Mouse (Mus musculus): ENCODE measurements around the gene Heatr5a.

Heatr5a gene

DNA sequence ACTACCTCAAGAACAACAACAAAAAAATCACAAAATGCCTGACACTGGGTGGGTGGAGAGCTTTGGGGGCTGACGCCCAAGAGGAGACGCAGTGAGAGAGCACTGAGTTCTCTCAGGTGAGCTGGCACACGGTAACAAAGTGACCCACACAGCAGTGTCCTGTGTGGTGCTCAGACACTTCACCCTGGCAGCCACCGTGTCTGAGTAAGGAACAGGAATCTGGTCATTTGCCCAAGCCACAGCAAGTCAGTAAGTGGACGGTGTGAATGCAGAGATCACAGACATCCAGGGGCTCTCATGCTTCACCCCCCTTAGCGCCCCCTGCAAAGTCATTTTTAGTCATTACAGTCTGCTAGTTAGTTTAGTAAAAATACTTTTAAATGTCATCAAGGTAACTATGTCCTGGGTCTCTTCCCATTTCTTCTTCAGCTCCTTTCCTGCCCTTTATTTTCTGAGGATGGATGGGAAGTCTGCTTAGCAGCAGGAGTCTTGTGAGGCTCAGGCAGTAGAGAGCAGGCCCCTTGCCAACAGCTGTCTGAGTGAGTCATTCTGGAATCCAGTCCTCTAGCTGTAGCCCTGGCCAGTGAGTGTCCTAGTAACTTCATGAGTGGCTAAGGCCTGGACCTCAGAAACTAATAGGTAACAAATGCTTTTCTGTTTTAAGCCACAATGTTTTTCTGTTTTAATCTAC is 88.4 kb downstream of the Heatr5a start:
- peak; percentile 24 for DNase-seq

DNA sequence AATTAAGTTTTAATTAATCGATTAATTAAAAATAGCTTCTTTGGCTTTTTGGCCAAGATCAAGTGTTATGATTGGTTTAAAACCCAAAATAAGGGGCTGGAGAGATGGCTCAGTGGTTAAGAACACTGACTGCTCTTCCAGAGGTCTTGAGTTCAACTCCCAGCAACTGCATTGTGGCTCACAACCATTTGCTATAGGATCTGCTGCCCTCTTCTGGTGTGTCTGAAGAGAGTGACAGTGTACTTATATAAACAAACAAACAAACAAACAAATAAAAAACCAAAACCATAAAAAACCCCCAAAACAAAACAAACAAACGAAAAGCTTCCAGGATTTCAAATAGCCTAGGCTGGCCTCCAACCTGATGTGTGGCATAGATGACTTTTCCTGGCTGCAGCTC is 89.3 kb downstream of the Heatr5a start:
- no peak for DNase-seq

DNA sequence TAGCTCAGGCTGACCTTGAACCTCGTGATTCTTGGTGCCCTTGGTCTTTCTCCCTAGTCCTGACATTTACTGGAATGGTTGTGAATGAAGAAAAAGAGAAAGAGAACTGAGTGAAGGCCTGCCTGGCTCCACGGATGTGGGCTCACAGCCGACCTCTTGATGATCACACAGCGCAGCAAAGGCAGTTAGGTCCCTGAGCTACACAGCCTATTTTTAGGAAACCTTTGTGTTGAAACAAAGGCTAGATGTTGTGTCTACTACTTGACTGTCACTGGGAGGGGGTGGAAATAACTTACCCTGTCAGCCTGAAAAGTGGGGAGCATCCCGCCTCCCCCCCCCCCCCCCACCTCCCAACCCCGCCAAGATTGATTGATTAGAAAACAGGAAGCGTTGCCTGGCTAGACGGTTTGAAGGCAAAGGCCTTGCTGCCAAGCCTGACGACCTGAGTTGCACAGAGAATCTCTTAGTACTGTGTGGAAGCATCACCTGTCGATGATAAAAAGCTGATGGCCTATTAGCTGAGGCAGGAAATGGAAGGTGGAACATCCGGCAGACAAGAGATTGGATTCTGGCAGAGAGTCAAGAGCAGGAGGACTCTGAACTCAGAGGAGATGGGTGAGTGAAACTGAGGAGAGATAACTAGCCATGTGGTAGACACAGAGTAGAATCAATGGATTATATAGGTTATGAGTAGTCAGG is 99.5 kb downstream of the Heatr5a start:
- no peak for DNase-seq

DNA sequence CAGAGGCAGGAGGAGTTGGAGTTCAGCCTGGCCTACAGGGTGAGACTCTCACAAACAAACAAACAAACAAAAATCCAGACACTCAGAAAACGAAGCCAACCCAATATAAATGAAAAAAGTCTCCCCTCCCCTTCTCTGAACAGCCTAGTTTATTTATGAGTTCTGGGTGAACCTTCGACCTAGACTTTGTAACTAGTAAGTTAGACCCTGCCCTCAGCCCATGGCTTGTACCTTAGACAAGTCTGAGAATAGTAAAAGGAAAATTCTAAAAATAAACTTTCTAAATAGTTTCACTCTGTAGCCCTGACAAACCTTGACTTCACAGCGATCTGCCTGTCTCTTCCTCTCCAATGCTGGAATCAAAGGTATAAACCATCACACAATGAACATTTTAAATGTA is 101.6 kb downstream of the Heatr5a start:
- no peak for DNase-seq

DNA sequence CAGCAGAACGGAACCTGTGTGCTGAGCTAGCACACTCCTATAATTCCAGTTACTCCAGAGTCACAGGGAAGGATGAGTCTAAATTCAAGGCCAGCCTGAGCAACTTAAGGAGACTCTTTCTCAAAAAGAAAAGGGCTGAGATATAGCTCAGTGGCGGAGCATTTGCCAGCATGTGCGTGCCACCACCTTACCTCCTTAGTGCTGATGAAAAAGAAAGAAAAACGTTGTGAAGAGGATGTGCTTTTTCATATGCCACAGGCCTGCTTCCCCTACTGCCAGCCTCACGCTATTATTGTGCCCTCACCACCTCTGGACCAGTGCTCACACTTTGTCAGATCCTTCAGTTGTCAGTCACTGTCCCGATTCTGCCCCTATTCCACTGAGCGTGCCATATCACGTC is 104.0 kb downstream of the Heatr5a start:
- DNase-seq = no peak

DNA sequence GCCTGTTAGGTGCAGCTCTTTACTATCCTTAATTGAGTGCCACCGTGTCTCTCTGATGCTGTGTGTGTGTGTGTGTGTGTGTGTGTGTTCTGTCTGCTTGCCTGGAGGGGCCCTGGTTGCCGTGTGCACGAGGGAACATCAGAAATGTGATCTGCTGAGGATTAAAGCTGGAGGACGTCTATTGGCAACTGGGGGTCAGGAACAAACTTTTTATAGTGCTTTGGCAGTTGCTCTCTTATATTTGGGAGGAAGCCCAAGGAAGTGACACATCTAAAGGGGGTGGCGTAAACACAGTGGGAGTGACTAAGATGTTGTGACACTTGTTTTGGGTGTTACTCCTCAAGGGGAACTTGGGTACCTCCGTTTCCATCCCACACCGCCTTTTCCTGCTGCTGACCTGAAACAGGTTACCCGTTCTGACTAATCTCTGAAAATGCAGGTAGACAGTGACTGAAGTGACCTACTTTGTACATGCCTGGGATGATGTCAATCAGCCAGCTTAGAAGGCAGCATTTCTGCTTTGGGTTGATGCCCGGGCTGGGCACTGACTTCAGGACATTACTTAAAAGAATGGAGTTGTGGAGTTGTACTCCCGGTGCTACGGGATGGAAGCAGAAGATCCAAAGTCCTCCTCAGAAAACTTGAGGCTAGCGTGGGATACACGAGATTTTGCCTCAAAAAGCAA is 104.8 kb downstream of the Heatr5a start:
- DNase-seq = no peak

DNA sequence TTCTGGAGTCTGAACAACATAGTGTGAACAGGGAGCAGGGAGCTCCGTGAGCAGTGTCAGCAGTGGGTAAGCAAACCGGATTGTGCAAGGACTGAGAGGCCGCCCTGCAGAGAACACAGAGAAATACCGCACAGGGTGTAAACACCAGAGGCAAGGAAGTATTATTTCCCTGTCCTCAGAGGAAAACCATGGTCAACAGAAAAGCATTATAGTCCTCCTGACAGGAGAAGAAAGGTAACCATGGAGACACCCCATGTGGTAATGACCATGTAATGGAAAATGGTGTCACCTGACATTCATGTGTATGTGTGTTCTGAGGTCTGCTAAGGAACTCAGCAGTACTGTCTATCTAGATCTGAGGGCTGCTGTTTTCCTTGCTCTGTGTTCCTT is 105.3 kb downstream of the Heatr5a start:
- DNase-seq = no peak

DNA sequence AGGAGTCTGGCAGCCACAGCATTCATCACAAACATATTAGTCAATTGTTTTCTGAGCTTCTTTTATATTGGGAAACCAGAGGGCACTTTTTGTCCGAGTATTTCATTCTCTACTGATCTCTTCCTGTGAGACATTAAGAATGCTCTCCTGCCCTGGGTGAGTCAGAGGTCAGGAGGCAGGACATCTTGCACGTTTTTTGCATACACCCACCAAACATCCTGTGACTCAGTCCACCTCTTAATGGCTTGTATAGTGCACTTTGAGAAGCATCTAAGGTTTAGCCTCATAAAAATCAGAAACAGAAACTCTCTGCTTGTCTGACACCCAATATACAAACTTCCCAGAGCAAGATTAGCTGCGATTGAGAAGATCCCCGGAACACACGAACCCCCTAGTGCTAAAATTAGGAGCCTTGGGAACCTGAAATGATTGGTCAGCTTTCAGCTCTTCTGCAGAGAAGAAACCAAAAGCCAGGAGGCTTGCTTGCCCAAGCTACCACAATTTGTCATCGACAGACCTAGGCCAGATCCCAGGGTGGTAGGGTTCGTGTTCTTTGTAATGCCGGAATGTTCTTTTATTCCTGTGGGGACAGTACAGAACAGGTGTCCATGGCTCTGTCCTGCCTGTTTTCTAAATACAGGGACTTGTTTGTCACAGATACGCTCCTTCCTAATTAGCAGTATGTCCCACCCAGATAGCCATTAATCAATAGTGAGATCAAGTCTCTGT is 105.9 kb downstream of the Heatr5a start:
- no peak for DNase-seq

DNA sequence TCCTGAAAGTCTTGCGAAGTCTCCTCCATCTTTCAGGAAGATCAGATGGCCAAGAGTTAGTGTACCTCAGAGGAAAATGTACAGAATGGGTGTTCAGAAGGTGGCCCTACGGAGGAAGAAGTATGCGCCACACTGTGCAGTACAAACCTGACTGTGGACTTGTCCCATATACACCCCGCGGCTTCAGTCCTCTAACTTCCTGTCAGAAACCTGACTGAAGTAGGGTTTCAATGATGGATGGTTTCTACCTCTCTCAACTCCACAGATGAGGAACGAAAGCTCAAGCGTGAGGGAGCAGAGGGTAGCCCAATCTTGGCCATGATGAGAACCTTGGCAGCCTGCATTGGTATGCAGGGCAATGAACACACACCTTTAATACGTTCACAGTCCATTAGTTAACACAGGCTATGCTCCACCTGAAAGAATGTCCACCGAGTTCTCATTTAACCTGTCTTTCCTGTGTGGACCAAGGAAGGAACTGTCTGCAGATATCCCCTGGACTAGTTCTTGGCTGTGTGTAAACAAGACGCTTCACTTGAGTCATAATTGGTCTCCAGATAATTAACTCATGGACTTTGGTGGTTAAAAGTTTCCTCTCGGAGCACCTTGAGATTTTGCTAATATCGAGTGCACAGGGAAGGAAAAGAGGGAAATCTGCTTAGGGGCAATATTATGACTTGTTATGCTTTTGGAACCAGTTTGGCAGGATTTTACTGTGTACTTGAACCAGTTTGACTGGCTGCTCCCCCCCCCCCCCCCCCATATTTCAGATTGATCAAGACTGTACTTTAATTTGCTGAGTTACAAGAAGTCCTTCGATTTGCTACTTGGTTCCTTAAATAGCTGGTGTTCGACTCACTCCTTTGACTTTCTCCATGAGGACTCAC is 107.8 kb downstream of the Heatr5a start:
- no peak for DNase-seq

DNA sequence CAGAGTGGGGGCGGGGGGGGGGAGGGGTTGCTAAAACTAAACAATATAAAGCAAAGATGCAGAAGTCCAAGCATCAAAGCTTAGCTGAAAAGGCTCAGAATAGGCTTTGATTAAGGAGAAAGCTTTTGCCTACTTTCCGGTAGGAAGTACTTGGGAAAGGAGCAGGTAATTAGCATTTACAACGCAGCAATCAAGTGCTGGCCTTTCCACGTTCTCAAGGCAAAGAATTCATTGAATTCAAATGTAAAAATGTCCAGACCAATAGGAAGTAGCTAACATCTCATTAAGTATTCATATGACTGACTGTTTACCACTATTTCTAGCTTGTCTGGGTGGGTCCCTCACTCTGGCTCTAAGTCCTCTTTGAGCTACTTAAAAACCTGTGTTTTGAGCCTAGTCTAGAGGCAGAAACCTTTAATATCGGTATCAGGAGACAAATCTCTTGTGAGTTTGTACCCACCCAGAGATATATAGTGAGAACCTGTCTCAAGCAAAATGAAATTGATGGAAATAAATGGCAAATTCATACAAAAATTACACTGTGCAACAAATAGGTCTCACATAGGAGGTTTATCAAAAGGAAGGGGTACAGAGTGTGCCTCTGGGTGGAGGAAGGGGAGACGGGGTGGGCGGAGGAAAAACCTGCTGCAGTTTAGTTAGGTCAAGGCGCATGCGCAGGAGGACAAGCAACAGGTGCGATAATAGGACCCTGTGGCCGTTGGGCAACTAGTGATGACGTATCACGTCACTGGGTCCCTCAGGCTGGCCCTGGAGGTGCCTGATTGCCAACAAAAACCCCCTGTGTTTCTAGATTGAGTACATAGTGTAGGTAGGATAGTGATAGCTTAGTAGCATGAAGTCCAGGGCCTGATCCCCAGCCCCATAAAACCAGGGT is 112.7 kb downstream of the Heatr5a start:
- no peak for DNase-seq

DNA sequence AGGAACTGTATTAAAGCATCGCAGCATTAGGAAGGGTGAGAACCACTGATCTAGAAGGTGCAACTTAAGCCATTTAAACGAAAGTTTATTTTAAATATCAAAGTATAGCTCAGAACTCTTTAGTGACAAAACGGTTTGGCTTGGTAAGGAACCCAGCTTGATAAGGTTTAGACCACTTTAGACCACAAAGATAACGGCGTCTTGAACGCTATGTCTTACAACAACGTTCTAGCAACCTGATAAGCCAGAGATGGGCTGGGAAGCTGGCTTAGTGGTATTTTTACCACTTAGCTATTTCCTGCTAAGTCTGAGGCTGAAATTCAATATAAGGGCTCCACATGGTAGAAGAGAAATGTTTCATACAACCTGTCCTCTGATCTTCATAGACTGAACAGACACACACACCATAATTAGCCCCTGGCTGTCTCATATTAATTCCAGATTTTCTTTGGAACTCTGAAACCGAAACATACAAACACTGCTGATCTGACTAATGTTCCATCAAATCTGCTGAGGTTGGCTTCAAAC is 114.3 kb downstream of the Heatr5a start:
- no peak for DNase-seq

DNA sequence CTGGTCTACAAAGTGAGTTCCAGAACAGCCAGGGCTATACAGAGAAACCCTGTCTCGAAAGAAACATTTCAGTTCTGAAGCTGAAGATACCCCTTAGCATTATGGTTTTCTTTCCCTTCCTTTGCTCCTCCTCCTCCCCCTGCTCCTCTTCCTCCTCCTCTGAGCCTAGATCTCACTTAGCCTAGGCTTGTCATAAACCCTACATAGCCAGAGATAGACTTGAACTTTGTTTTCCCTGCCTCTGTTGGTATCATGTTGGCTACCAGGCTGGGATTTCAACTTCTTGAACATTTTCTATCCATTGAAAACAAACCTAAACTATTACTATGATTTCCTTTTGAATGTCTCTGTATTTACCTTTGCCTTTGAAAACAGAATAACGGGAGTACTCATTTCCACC is 115.2 kb downstream of the Heatr5a start:
- DNase-seq = no peak

DNA sequence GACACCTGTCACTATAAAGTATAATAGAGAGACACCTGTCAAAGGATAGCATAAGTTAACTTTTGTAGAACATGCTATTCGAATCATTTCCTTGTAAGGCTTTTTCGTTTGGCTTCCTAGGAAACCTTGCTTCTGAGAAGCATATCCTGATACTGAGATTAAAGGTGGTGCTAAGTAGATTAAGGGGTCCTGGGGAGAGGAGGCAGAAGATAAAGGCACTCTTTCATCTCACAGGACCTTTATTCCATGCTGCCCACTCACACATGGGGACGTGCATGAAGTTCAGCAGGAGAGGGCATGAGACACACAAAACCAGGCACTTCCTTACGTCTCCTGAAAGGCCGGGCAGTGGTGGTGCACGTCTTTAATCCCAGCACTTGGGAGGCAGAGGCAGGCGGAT is 115.7 kb downstream of the Heatr5a start:
- no peak for DNase-seq

DNA sequence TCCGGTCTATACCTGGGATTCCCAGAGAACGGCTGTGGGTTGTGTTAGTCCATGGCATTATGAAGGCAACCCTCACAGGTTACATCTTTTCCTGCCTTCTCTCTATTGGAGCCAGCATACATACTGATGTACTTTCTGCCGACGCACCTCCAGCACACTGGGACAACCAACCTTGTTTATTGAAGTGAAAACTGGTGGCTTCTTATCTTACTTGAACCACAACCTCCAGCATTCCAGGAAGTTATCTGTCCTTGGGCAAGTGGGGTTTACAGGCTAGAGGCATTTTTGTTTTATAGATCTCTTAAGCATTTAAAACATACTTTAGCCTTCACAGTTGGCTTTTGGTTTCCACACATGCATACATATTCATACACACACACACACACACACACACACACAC is 119.5 kb downstream of the Heatr5a start:
- no peak for DNase-seq

DNA sequence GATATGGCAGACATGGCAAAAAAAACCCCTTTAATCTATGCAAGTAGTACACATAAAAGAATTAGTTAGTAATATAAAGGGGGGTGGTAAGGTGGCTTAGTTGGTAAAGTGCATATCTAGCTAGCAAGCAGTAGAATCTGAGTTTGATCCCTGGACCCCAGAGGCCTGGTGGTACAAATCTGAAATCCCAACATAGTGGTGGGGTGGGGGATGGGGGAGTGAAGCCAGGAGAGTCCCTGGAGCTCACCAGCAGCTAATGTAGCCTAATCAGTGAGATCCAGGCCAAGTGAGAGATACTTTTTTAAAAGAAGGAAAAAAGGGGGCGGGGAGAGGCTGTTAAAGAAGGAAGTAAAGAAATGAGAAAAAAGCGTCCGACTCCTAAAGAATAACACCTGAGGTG is 120.0 kb downstream of the Heatr5a start:
- DNase-seq = no peak

DNA sequence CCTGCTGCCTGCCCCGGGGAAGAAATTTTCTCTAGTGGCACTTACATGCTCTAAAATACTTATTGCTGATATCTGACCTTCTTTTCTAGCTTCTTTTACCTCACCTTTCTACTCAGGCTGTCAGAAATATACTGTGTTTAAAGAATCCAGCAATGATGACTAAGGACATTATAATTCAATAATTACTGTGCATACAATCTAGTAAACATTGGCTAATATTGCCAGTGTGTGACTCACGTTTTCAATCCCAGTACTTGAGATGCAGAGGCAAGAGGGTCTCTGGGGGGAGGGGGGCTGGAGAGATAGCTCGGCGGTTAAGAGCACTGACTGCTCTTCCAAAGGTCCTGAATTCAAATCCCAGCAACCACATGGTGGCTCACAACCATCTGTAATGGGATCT is 120.8 kb downstream of the Heatr5a start:
- no peak for DNase-seq

DNA sequence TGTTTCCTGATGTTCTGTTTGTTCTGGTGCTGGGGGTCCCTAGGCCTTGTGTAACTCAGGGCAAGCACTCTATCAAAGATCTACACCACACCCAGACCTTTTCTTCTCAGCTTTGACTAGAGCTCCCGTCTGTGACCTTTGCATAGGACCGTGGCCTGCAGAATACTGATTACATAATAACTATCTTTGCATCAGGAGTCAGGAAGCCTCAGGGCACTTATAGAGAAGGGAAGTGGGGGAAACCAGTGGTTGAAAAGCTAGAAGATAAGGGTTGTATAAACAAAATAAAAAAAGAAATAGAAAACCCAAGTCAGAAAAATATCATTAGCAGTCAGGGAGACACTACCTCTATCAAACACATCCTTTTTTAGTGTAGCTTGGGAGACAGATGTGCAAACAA is 121.2 kb downstream of the Heatr5a start:
- DNase-seq = no peak

DNA sequence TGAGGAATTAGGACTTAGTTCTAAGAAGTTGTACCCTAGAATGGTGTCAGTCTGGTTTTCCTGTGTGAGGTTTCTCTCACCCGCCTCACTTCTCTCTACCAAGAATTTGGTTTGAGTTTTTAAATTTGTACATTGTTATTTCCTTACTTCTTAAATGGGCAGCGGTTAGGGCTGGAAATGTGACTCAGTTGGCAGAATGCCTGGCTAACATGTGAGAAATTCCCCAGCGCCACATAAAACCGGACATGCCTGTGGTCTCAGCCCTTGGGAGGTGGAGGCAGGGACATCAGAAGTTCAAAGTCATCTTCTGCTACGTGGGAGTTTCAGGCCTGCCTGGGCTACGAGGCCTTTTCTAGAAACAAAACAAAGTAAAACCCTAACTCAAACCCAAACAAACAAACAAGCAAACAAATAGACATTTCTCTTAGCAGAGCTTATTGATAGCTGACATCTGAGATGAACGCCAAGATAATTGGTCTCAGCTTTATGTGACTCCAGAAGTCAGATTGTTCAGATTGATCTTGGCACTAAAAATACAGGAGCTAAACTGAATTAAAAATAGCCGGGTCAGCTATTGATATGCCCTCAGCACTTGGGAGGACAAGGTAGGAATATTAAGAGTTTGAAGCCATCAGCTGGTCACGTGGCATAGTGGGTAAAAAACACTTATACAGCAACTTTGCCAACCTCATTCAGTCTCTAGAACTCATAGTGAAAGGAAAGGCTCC is 123.0 kb downstream of the Heatr5a start:
- no peak for DNase-seq

DNA sequence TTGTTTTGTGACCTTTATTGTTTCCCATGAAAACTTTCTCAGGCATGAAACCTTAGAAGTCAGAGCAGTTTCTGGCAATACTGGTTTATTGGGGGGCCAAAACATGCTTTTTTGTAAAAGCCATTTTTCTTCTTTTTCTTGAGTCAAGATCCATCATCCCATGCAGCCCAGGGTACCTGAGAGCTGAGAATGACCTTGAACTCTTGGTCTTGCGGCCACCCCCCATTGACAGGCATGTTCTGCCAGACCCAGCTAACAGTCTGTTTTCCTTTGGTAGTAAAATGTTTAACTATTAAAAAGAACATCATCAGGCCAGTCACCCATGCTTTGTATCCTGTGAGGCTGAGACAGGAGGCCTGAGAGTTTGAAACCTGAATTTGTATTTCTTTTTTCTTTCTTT is 125.9 kb downstream of the Heatr5a start:
- DNase-seq = no peak

DNA sequence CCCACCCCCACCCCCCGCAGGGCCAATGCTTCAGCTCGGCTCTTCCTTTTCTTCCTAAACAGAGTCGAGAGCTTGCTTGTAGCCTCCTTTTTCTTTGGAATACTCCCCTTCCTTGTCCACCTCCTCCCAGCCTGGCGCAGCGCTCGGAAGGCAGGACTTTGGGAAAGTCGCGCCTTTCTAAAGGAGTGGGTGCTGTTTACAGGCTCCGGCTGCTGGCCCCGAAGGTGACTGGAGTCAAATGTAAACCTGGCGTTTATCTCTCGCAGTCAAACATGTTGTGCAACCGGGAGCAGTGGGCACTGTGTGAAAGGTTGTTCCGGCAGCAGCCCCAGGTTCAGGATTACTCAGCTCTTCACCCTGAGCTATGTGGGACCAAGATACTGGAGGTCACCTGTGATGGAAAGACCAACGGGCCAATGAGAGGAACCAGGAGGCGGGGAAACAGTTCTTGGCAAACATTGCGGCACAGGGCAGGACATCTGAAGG is 126.3 kb downstream of the Heatr5a start:
- DNase-seq = peak; percentile 76

Measured in right cerebral cortex, postnatal 4 days (tissue).